Mouse (Mus musculus): ENCODE measurements around the gene Ampd1. TPM values are rescaled to one million over a fixed set of nuclear protein-coding genes. Genes with fewer than 3 reads are reported as not detected.

Gene Ampd1
- 0.62 TPM in 1 of 2 replicates, not detected in the other for polyA plus RNA-seq (2014; fragmentation: Nextera tagmentation; extraction: Ambion mirVana)

GRCm38 (mm10) chr3:103073771-103074170 is at the start of gene Ampd1:
Gene Ampd1, plus strand, starts transcription at chr3:103074014.
- Histone ChIP-seq H3K27me3 (ENCODE audit: control insufficient read depth, insufficient read depth, low read length) (no peaks in the 10 kb centered on the region), H3K9ac (ENCODE audit: low read depth, low read length) (no peak within 1 kb of the TSS), H3K4me2 (no peak within 1 kb of the TSS), H3K4me1 (ENCODE audit: control insufficient read depth, insufficient read depth, low read length) (no peaks in the 10 kb centered on the region), H3K27ac (ENCODE audit: low read depth, low read length) (no peak within 1 kb of the TSS), H3K36me3 (ENCODE audit: control insufficient read depth, insufficient read depth, low read length) (0 out of 2 replicates have a peak, but pooled peaks cover 2% of the 10 kb centered on the region), H3K9me3 (replicated peaks; ENCODE audit: control insufficient read depth, low read length) (no peaks in the 10 kb centered on the region), H3K4me3 (ENCODE audit: low read depth, low read length) (no peak within 1 kb of the TSS)
- no peak for ATAC-seq (replicated peaks; ENCODE audit: insufficient number of reproducible peaks, low FRiP score, low TSS enrichment)
- WGBS (ENCODE audit: insufficient replicate concordance) = 45% methylated on average over 5 of the region's 5 CpGs

GRCm38 (mm10) chr3:103026174-103026573 is 47.6 kb upstream of the Ampd1 start:
- Histone ChIP-seq H3K27ac (ENCODE audit: low read depth, low read length) (no peak overlapping the region), H3K4me1 (ENCODE audit: control insufficient read depth, insufficient read depth, low read length) (no peaks in the 10 kb centered on the region), H3K9ac (ENCODE audit: low read depth, low read length) (no peak overlapping the region), H3K4me3 (ENCODE audit: low read depth, low read length) (no peak overlapping the region), H3K27me3 (ENCODE audit: control insufficient read depth, insufficient read depth, low read length) (no peaks in the 10 kb centered on the region), H3K4me2 (no peak overlapping the region), H3K36me3 (ENCODE audit: control insufficient read depth, insufficient read depth, low read length) (peaks cover 13% of the 10 kb centered on the region), H3K9me3 (replicated peaks; ENCODE audit: control insufficient read depth, low read length) (no peaks in the 10 kb centered on the region)
- WGBS (ENCODE audit: insufficient replicate concordance) = 84% methylated on average over 1 of the region's 1 CpGs
- no peak for ATAC-seq (replicated peaks; ENCODE audit: insufficient number of reproducible peaks, low FRiP score, low TSS enrichment)

- no peaks in the 10 kb centered on the region for H3K4me1 ChIP-seq (ENCODE audit: control insufficient read depth, insufficient read depth, low read length)
- no peak overlapping the region for H3K4me2 ChIP-seq
- no peaks in the 10 kb centered on the region for H3K9me3 ChIP-seq (replicated peaks; ENCODE audit: control insufficient read depth, low read length)
- H3K36me3 ChIP-seq (ENCODE audit: control insufficient read depth, insufficient read depth, low read length) = peaks cover 14% of the 10 kb centered on the region
- no peak overlapping the region for H3K27ac ChIP-seq (ENCODE audit: low read depth, low read length)
- H3K4me3 ChIP-seq (ENCODE audit: low read depth, low read length) = no peak overlapping the region
- 96% methylated on average over 6 of the region's 6 CpGs for WGBS (ENCODE audit: insufficient replicate concordance)
- no peak overlapping the region for H3K9ac ChIP-seq (ENCODE audit: low read depth, low read length)
- H3K27me3 ChIP-seq (ENCODE audit: control insufficient read depth, insufficient read depth, low read length) = no peaks in the 10 kb centered on the region
- no peak for ATAC-seq (replicated peaks; ENCODE audit: insufficient number of reproducible peaks, low FRiP score, low TSS enrichment)
Observed at GRCm38 (mm10) chr3:103040285-103040684, 33.5 kb upstream of the Ampd1 start.

- H3K27ac ChIP-seq (ENCODE audit: low read depth, low read length) = no peak overlapping the region
- WGBS (ENCODE audit: insufficient replicate concordance) = 95% methylated on average over 1 of the region's 1 CpGs
- ATAC-seq (replicated peaks; ENCODE audit: insufficient number of reproducible peaks, low FRiP score, low TSS enrichment) = no peak
- H3K4me2 ChIP-seq = no peak overlapping the region
- H3K9me3 ChIP-seq (replicated peaks; ENCODE audit: control insufficient read depth, low read length) = no peaks in the 10 kb centered on the region
- no peak overlapping the region for H3K9ac ChIP-seq (ENCODE audit: low read depth, low read length)
- H3K4me1 ChIP-seq (ENCODE audit: control insufficient read depth, insufficient read depth, low read length) = no peaks in the 10 kb centered on the region
- no peaks in the 10 kb centered on the region for H3K27me3 ChIP-seq (ENCODE audit: control insufficient read depth, insufficient read depth, low read length)
- H3K36me3 ChIP-seq (ENCODE audit: control insufficient read depth, insufficient read depth, low read length) = peaks cover 17% of the 10 kb centered on the region
- H3K4me3 ChIP-seq (ENCODE audit: low read depth, low read length) = no peak overlapping the region
Observed at GRCm38 (mm10) chr3:103040861-103041379, 32.9 kb upstream of the Ampd1 start.

- Histone ChIP-seq H3K27me3 (ENCODE audit: control insufficient read depth, insufficient read depth, low read length) (no peaks in the 10 kb centered on the region), H3K4me1 (ENCODE audit: control insufficient read depth, insufficient read depth, low read length) (peaks cover 3% of the 10 kb centered on the region; the same call in 1 of the 2 replicates), H3K27ac (ENCODE audit: low read depth, low read length) (no peak overlapping the region), H3K4me2 (no peak overlapping the region), H3K9ac (ENCODE audit: low read depth, low read length) (no peak overlapping the region), H3K36me3 (ENCODE audit: control insufficient read depth, insufficient read depth, low read length) (peaks cover 30% of the 10 kb centered on the region), H3K4me3 (ENCODE audit: low read depth, low read length) (no peak overlapping the region), H3K9me3 (replicated peaks; ENCODE audit: control insufficient read depth, low read length) (no peaks in the 10 kb centered on the region)
- 86% methylated on average over 5 of the region's 5 CpGs for WGBS (ENCODE audit: insufficient replicate concordance)
- no peak for ATAC-seq (replicated peaks; ENCODE audit: insufficient number of reproducible peaks, low FRiP score, low TSS enrichment)
Observed at GRCm38 (mm10) chr3:103056016-103056595, 17.7 kb upstream of the Ampd1 start.

- Histone ChIP-seq H3K4me1 (ENCODE audit: control insufficient read depth, insufficient read depth, low read length) (peaks cover 3% of the 10 kb centered on the region; the same call in 1 of the 2 replicates), H3K4me3 (ENCODE audit: low read depth, low read length) (peak overlapping the region; percentile 82), H3K27ac (ENCODE audit: low read depth, low read length) (peak overlapping the region; percentile 92), H3K27me3 (ENCODE audit: control insufficient read depth, insufficient read depth, low read length) (no peaks in the 10 kb centered on the region), H3K9ac (ENCODE audit: low read depth, low read length) (peak overlapping the region; percentile 94; the same call in 1 of the 2 replicates), H3K36me3 (ENCODE audit: control insufficient read depth, insufficient read depth, low read length) (peaks cover 37% of the 10 kb centered on the region), H3K9me3 (replicated peaks; ENCODE audit: control insufficient read depth, low read length) (no peaks in the 10 kb centered on the region), H3K4me2 (peak overlapping the region; percentile 82)
- peak; percentile 36; the same call in 1 of the 2 replicates for ATAC-seq (replicated peaks; ENCODE audit: insufficient number of reproducible peaks, low FRiP score, low TSS enrichment)
- WGBS (ENCODE audit: insufficient replicate concordance) = 8% methylated on average over 10 of the region's 10 CpGs
Observed at GRCm38 (mm10) chr3:103057752-103058151, 16.1 kb upstream of the Ampd1 start.

GRCm38 (mm10) chr3:103058207-103059157 is 15.3 kb upstream of the Ampd1 start, which contains the start of gene Nras:
Gene Nras, plus strand, starts transcription at chr3:103058285.
- Histone ChIP-seq H3K9ac (ENCODE audit: low read depth, low read length) (peak within 1 kb of the TSS; percentile 94), H3K9me3 (replicated peaks; ENCODE audit: control insufficient read depth, low read length) (no peaks in the 10 kb centered on the region), H3K36me3 (ENCODE audit: control insufficient read depth, insufficient read depth, low read length) (peaks cover 40% of the 10 kb centered on the region), H3K4me3 (ENCODE audit: low read depth, low read length) (peak within 1 kb of the TSS; percentile 82), H3K4me2 (peak within 1 kb of the TSS; percentile 82), H3K27me3 (ENCODE audit: control insufficient read depth, insufficient read depth, low read length) (no peaks in the 10 kb centered on the region), H3K27ac (ENCODE audit: low read depth, low read length) (peak within 1 kb of the TSS; percentile 92), H3K4me1 (ENCODE audit: control insufficient read depth, insufficient read depth, low read length) (peaks cover 3% of the 10 kb centered on the region; the same call in 1 of the 2 replicates)
- 3% methylated on average over 46 of the region's 46 CpGs for WGBS (ENCODE audit: insufficient replicate concordance)
- peak; percentile 95 for ATAC-seq (replicated peaks; ENCODE audit: insufficient number of reproducible peaks, low FRiP score, low TSS enrichment)

- ATAC-seq (replicated peaks; ENCODE audit: insufficient number of reproducible peaks, low FRiP score, low TSS enrichment) = no peak
- no peaks in the 10 kb centered on the region for H3K4me1 ChIP-seq (ENCODE audit: control insufficient read depth, insufficient read depth, low read length)
- no peaks in the 10 kb centered on the region for H3K9me3 ChIP-seq (replicated peaks; ENCODE audit: control insufficient read depth, low read length)
- WGBS (ENCODE audit: insufficient replicate concordance) = 89% methylated on average over 8 of the region's 8 CpGs
- no peak overlapping the region for H3K4me2 ChIP-seq
- H3K4me3 ChIP-seq (ENCODE audit: low read depth, low read length) = no peak overlapping the region
- H3K9ac ChIP-seq (ENCODE audit: low read depth, low read length) = no peak overlapping the region
- H3K27me3 ChIP-seq (ENCODE audit: control insufficient read depth, insufficient read depth, low read length) = no peaks in the 10 kb centered on the region
- H3K36me3 ChIP-seq (ENCODE audit: control insufficient read depth, insufficient read depth, low read length) = peaks cover 44% of the 10 kb centered on the region
- no peak overlapping the region for H3K27ac ChIP-seq (ENCODE audit: low read depth, low read length)
Observed at GRCm38 (mm10) chr3:103066927-103067326, 6.9 kb upstream of the Ampd1 start.
